Mouse (Mus musculus): ENCODE results near the gene Clip3. TPM values are rescaled to one million over a fixed set of nuclear protein-coding genes. Genes with fewer than 3 reads are reported as not detected.
A peak's percentile ranks its signal among the peaks of the same experiment; 100 is the strongest.

Clip3 gene
- polyA plus RNA-seq, 1 experiment from 2014 or later: 4.3 TPM

- no peaks in the 10 kb centered on the region for H3K36me3 ChIP-seq (ENCODE audit: insufficient read depth, low read length)
- no peaks in the 10 kb centered on the region for H3K9me3 ChIP-seq (ENCODE audit: low read length)
- H3K4me3 ChIP-seq (ENCODE audit: low read depth, low read length): no peak overlapping the region
- H3K27ac ChIP-seq (ENCODE audit: low read length): no peak overlapping the region
- no peak for TF ChIP-seq CTCF (IDR thresholded peaks at IDR 0.05)
- no peak for TF ChIP-seq EP300 (IDR thresholded peaks at IDR 0.05)
- no peaks in the 10 kb centered on the region for H3K27me3 ChIP-seq (replicated peaks; ENCODE audit: insufficient read depth, low read length)
- no peak overlapping the region for H3K9ac ChIP-seq (replicated peaks; ENCODE audit: low read depth)
- ATAC-seq: no peak
- 76% methylated on average over 4 of the region's 4 CpGs for WGBS
- no peak for DNase-seq (ENCODE audit: low spot score)
- H3K4me2 ChIP-seq (replicated peaks; ENCODE audit: low read depth, low read length): no peak overlapping the region
- no peaks in the 10 kb centered on the region for H3K4me1 ChIP-seq (ENCODE audit: insufficient read depth, low read depth, low read length)
Observed at GRCm38 (mm10) chr7:30269641-30270040, 21.9 kb upstream of the Clip3 start.

GRCm38 (mm10) chr7:30274383-30274782 lies 17.1 kb upstream of the Clip3 start:
- Histone ChIP-seq H3K4me3 (ENCODE audit: low read depth, low read length) (no peak overlapping the region), H3K9ac (replicated peaks; ENCODE audit: low read depth) (no peak overlapping the region), H3K27ac (ENCODE audit: low read length) (no peak overlapping the region), H3K36me3 (ENCODE audit: insufficient read depth, low read length) (no peaks in the 10 kb centered on the region), H3K4me1 (ENCODE audit: insufficient read depth, low read depth, low read length) (no peaks in the 10 kb centered on the region), H3K27me3 (replicated peaks; ENCODE audit: insufficient read depth, low read length) (no peaks in the 10 kb centered on the region), H3K4me2 (replicated peaks; ENCODE audit: low read depth, low read length) (no peak overlapping the region), H3K9me3 (ENCODE audit: low read length) (no peaks in the 10 kb centered on the region)
- TF ChIP-seq EP300 (IDR thresholded peaks at IDR 0.05): no peak
- TF ChIP-seq CTCF (IDR thresholded peaks at IDR 0.05): no peak
- peak; percentile 57 for ATAC-seq
- DNase-seq (ENCODE audit: low spot score): peak; percentile 52
- WGBS: 49% methylated on average over 6 of the region's 6 CpGs

DNA sequence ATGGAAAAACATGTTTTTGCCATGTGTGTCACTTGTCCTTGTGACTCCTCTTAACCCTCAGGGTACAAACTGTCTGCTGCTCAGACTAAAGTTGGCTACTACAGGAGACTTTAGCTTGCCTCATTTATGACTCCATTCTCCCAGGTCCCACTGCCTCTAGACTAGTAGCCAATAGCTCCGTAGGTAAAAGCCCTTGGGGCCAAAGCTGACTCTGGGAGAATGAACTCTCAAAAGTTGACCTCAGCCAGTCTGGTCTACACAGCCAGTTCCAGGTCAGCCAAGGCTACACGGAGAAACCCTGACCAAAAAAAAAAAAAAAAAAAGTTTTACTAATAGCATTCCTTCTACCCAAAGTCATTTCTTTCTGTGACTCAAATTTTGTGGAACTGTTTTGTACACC lies 12.6 kb upstream of the Clip3 start:
- ATAC-seq (no peak), DNase-seq (ENCODE audit: low spot score) (no peak)
- Histone ChIP-seq H3K27me3 (replicated peaks; ENCODE audit: insufficient read depth, low read length) (no peaks in the 10 kb centered on the region), H3K9me3 (ENCODE audit: low read length) (no peaks in the 10 kb centered on the region), H3K4me1 (ENCODE audit: insufficient read depth, low read depth, low read length) (0 out of 2 replicates have a peak, but pooled peaks cover 2% of the 10 kb centered on the region), H3K36me3 (ENCODE audit: insufficient read depth, low read length) (no peaks in the 10 kb centered on the region), H3K4me3 (ENCODE audit: low read depth, low read length) (no peak overlapping the region), H3K9ac (replicated peaks; ENCODE audit: low read depth) (no peak overlapping the region), H3K27ac (ENCODE audit: low read length) (no peak overlapping the region), H3K4me2 (replicated peaks; ENCODE audit: low read depth, low read length) (no peak overlapping the region)
- TF ChIP-seq CTCF (IDR thresholded peaks at IDR 0.05): no peak
- no peak for TF ChIP-seq EP300 (IDR thresholded peaks at IDR 0.05)
- WGBS: 37% methylated on average over 2 of the region's 2 CpGs

DNA sequence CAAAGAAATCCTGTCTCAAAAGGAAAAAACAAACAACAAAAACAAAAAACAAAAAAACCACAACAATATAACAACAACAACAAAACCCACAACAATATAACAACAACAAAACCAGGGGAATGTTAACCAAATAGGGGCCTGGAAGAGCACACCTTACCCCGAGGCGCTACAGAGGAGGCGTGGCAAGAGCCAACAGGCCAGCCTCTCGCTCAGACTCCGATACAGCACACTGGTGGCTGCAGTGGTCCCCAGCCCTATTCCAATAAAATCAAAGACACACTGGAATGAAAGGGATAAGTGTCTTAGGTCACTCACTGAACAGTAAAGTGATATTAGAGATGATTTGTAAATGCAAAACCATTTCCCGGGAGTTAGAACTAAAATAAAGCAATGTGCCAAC lies 12.0 kb upstream of the Clip3 start:
- TF ChIP-seq CTCF (IDR thresholded peaks at IDR 0.05) (no peak), EP300 (IDR thresholded peaks at IDR 0.05) (no peak)
- no peak overlapping the region for H3K9ac ChIP-seq (replicated peaks; ENCODE audit: low read depth)
- DNase-seq (ENCODE audit: low spot score): peak; percentile 18
- H3K36me3 ChIP-seq (ENCODE audit: insufficient read depth, low read length): no peaks in the 10 kb centered on the region
- H3K9me3 ChIP-seq (ENCODE audit: low read length): no peaks in the 10 kb centered on the region
- peak overlapping the region; percentile 67 for H3K4me3 ChIP-seq (ENCODE audit: low read depth, low read length)
- peak overlapping the region; percentile 80 for H3K4me2 ChIP-seq (replicated peaks; ENCODE audit: low read depth, low read length)
- no peak for ATAC-seq
- no peak overlapping the region for H3K27ac ChIP-seq (ENCODE audit: low read length)
- H3K4me1 ChIP-seq (ENCODE audit: insufficient read depth, low read depth, low read length): 0 out of 2 replicates have a peak, but pooled peaks cover 2% of the 10 kb centered on the region
- 0% methylated on average over 6 of the region's 6 CpGs for WGBS
- H3K27me3 ChIP-seq (replicated peaks; ENCODE audit: insufficient read depth, low read length): no peaks in the 10 kb centered on the region

GRCm38 (mm10) chr7:30279951-30280669 lies 11.4 kb upstream of the Clip3 start, which contains the start of the genes Thap8 and Wdr62:
Gene Thap8, plus strand, starts transcription at chr7:30280094.
Gene Wdr62, minus strand, starts transcription at chr7:30280419.
- ATAC-seq (peak; percentile 96), DNase-seq (ENCODE audit: low spot score) (peak; percentile 97)
- Histone ChIP-seq H3K27ac (ENCODE audit: low read length) (peak within 1 kb of the TSS; percentile 98), H3K36me3 (ENCODE audit: insufficient read depth, low read length) (no peaks in the 10 kb centered on the region), H3K9ac (replicated peaks; ENCODE audit: low read depth) (no peak within 1 kb of the TSS), H3K4me2 (replicated peaks; ENCODE audit: low read depth, low read length) (peak within 1 kb of the TSS; percentile 80), H3K4me1 (ENCODE audit: insufficient read depth, low read depth, low read length) (0 out of 2 replicates have a peak, but pooled peaks cover 2% of the 10 kb centered on the region), H3K4me3 (ENCODE audit: low read depth, low read length) (peak within 1 kb of the TSS; percentile 67), H3K9me3 (ENCODE audit: low read length) (no peaks in the 10 kb centered on the region), H3K27me3 (replicated peaks; ENCODE audit: insufficient read depth, low read length) (no peaks in the 10 kb centered on the region)
- under 1% methylated on average over 41 of the region's 49 CpGs for WGBS
- TF ChIP-seq CTCF (IDR thresholded peaks at IDR 0.05) (0 out of 2 replicates have a peak, but pooled peaks have one; percentile 8), EP300 (IDR thresholded peaks at IDR 0.05) (no peak)

DNA sequence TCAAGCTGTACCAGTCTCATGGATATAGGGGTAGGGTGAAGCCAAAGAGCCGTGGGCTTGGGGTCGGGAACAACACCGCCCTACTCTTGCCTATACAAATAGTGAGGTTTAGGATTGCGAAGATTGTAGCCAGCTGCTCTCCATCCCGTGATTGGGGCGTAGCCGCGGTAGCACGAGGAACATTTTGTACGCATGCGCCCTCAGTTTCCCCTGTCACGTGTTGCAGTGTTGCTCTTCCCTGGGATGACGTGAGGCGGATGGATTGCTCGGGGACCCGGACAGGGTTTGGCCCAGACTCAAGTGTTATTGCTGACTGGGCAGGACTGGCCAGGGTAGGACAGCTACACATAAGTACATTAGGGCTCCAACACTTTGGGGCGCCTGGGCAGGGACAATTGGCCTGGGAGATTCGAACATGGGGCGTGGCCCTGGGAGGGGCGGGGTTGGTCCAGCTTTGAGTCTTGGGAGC lies 10.8 kb upstream of the Clip3 start:
- peak overlapping the region; percentile 98 for H3K27ac ChIP-seq (ENCODE audit: low read length)
- no peaks in the 10 kb centered on the region for H3K36me3 ChIP-seq (ENCODE audit: insufficient read depth, low read length)
- ATAC-seq: peak; percentile 92
- no peak overlapping the region for H3K9ac ChIP-seq (replicated peaks; ENCODE audit: low read depth)
- H3K4me1 ChIP-seq (ENCODE audit: insufficient read depth, low read depth, low read length): 0 out of 2 replicates have a peak, but pooled peaks cover 2% of the 10 kb centered on the region
- WGBS: under 1% methylated on average over 20 of the region's 20 CpGs
- TF ChIP-seq CTCF (IDR thresholded peaks at IDR 0.05): no peak
- TF ChIP-seq EP300 (IDR thresholded peaks at IDR 0.05): peak; percentile 82
- peak overlapping the region; percentile 80 for H3K4me2 ChIP-seq (replicated peaks; ENCODE audit: low read depth, low read length)
- peak overlapping the region; percentile 67 for H3K4me3 ChIP-seq (ENCODE audit: low read depth, low read length)
- no peaks in the 10 kb centered on the region for H3K27me3 ChIP-seq (replicated peaks; ENCODE audit: insufficient read depth, low read length)
- no peaks in the 10 kb centered on the region for H3K9me3 ChIP-seq (ENCODE audit: low read length)
- DNase-seq (ENCODE audit: low spot score): peak; percentile 99
